Mouse (Mus musculus): ENCODE results near the gene Kcne2. TPM values are rescaled to one million over a fixed set of nuclear protein-coding genes. Genes with fewer than 3 reads are reported as not detected.

Gene Kcne2
- polyA plus RNA-seq, 1 experiment from 2014 or later: 0.10 TPM

GRCm38 (mm10) chr16:92282671-92283070 lies 9.5 kb upstream of the Kcne2 start:
- whole genome bisulfite sequencing: 80% methylated on average over 5 of the region's 5 CpGs
- H3K27me3 ChIP-seq (replicated peaks; ENCODE audit: control insufficient read depth, insufficient read depth, low read length): no peaks in the 10 kb centered on the region
- H3K9me3 ChIP-seq (ENCODE audit: control insufficient read depth, low read length): no peaks in the 10 kb centered on the region
- H3K27ac ChIP-seq (ENCODE audit: low read length): no peak overlapping the region
- no peaks in the 10 kb centered on the region for H3K4me1 ChIP-seq (ENCODE audit: control insufficient read depth, insufficient read depth, low read length)
- H3K9ac ChIP-seq (ENCODE audit: low read depth, low read length): no peak overlapping the region
- H3K4me2 ChIP-seq (ENCODE audit: low read depth, low read length): no peak overlapping the region
- ATAC-seq: no peak
- H3K36me3 ChIP-seq (ENCODE audit: control insufficient read depth, insufficient read depth, low read length): no peaks in the 10 kb centered on the region
- no peak overlapping the region for H3K4me3 ChIP-seq (ENCODE audit: low read length)

- 26% methylated on average over 10 of the region's 10 CpGs for WGBS
- no peaks in the 10 kb centered on the region for H3K36me3 ChIP-seq (ENCODE audit: control insufficient read depth, insufficient read depth, low read length)
- no peak for ATAC-seq
- no peak overlapping the region for H3K4me3 ChIP-seq (ENCODE audit: low read length)
- H3K27me3 ChIP-seq (replicated peaks; ENCODE audit: control insufficient read depth, insufficient read depth, low read length): no peaks in the 10 kb centered on the region
- no peak overlapping the region for H3K9ac ChIP-seq (ENCODE audit: low read depth, low read length)
- H3K4me2 ChIP-seq (ENCODE audit: low read depth, low read length): no peak overlapping the region
- H3K9me3 ChIP-seq (ENCODE audit: control insufficient read depth, low read length): no peaks in the 10 kb centered on the region
- no peak overlapping the region for H3K27ac ChIP-seq (ENCODE audit: low read length)
- no peaks in the 10 kb centered on the region for H3K4me1 ChIP-seq (ENCODE audit: control insufficient read depth, insufficient read depth, low read length)
These were observed 7.1 kb upstream of the Kcne2 start for GRCm38 (mm10) chr16:92285068-92285467.

GRCm38 (mm10) chr16:92286609-92287008 lies 5.6 kb upstream of the Kcne2 start:
- Histone ChIP-seq H3K4me2 (ENCODE audit: low read depth, low read length) (no peak overlapping the region), H3K4me1 (ENCODE audit: control insufficient read depth, insufficient read depth, low read length) (no peaks in the 10 kb centered on the region), H3K4me3 (ENCODE audit: low read length) (no peak overlapping the region), H3K9me3 (ENCODE audit: control insufficient read depth, low read length) (no peaks in the 10 kb centered on the region), H3K9ac (ENCODE audit: low read depth, low read length) (no peak overlapping the region), H3K27ac (ENCODE audit: low read length) (no peak overlapping the region), H3K27me3 (replicated peaks; ENCODE audit: control insufficient read depth, insufficient read depth, low read length) (no peaks in the 10 kb centered on the region), H3K36me3 (ENCODE audit: control insufficient read depth, insufficient read depth, low read length) (no peaks in the 10 kb centered on the region)
- ATAC-seq: 0 out of 2 replicates have a peak, but pooled peaks have one; percentile 48
- 10% methylated on average over 7 of the region's 7 CpGs for WGBS

GRCm38 (mm10) chr16:92288778-92289177 lies 3.4 kb upstream of the Kcne2 start:
- 68% methylated on average over 9 of the region's 9 CpGs for WGBS
- no peak overlapping the region for H3K9ac ChIP-seq (ENCODE audit: low read depth, low read length)
- ATAC-seq: no peak

GRCm38 (mm10) chr16:92290045-92290444 lies 2.1 kb upstream of the Kcne2 start:
- no peak for ATAC-seq
- H3K9ac ChIP-seq (ENCODE audit: low read depth, low read length): no peak overlapping the region
- H3K4me1 ChIP-seq (ENCODE audit: control insufficient read depth, insufficient read depth, low read length): no peaks in the 10 kb centered on the region
- H3K9me3 ChIP-seq (ENCODE audit: control insufficient read depth, low read length): no peaks in the 10 kb centered on the region
- H3K4me2 ChIP-seq (ENCODE audit: low read depth, low read length): no peak overlapping the region
- H3K27ac ChIP-seq (ENCODE audit: low read length): no peak overlapping the region
- no peaks in the 10 kb centered on the region for H3K36me3 ChIP-seq (ENCODE audit: control insufficient read depth, insufficient read depth, low read length)
- no peak overlapping the region for H3K4me3 ChIP-seq (ENCODE audit: low read length)
- H3K27me3 ChIP-seq (replicated peaks; ENCODE audit: control insufficient read depth, insufficient read depth, low read length): no peaks in the 10 kb centered on the region

More at GRCm38 (mm10) chr16:92288778-92289177, 3.4 kb upstream of the Kcne2 start:
- H3K36me3 ChIP-seq (ENCODE audit: control insufficient read depth, insufficient read depth, low read length): no peaks in the 10 kb centered on the region
- no peaks in the 10 kb centered on the region for H3K27me3 ChIP-seq (replicated peaks; ENCODE audit: control insufficient read depth, insufficient read depth, low read length)
- H3K4me2 ChIP-seq (ENCODE audit: low read depth, low read length): no peak overlapping the region
- H3K27ac ChIP-seq (ENCODE audit: low read length): no peak overlapping the region
- H3K4me1 ChIP-seq (ENCODE audit: control insufficient read depth, insufficient read depth, low read length): no peaks in the 10 kb centered on the region
- H3K9me3 ChIP-seq (ENCODE audit: control insufficient read depth, low read length): no peaks in the 10 kb centered on the region
- no peak overlapping the region for H3K4me3 ChIP-seq (ENCODE audit: low read length)

GRCm38 (mm10) chr16:92294267-92294970 lies 2.2 kb downstream of the Kcne2 start:
- 49% methylated on average over 12 of the region's 12 CpGs for WGBS
- no peaks in the 10 kb centered on the region for H3K9me3 ChIP-seq (ENCODE audit: control insufficient read depth, low read length)
- no peaks in the 10 kb centered on the region for H3K4me1 ChIP-seq (ENCODE audit: control insufficient read depth, insufficient read depth, low read length)
- H3K4me2 ChIP-seq (ENCODE audit: low read depth, low read length): no peak overlapping the region
- H3K9ac ChIP-seq (ENCODE audit: low read depth, low read length): no peak overlapping the region
- no peak for ATAC-seq
- H3K36me3 ChIP-seq (ENCODE audit: control insufficient read depth, insufficient read depth, low read length): no peaks in the 10 kb centered on the region
- no peaks in the 10 kb centered on the region for H3K27me3 ChIP-seq (replicated peaks; ENCODE audit: control insufficient read depth, insufficient read depth, low read length)
- no peak overlapping the region for H3K27ac ChIP-seq (ENCODE audit: low read length)
- H3K4me3 ChIP-seq (ENCODE audit: low read length): no peak overlapping the region

GRCm38 (mm10) chr16:92295328-92295727 lies 3.1 kb downstream of the Kcne2 start:
- 78% methylated on average over 2 of the region's 2 CpGs for WGBS
- H3K9ac ChIP-seq (ENCODE audit: low read depth, low read length): no peak overlapping the region
- no peaks in the 10 kb centered on the region for H3K9me3 ChIP-seq (ENCODE audit: control insufficient read depth, low read length)
- no peaks in the 10 kb centered on the region for H3K36me3 ChIP-seq (ENCODE audit: control insufficient read depth, insufficient read depth, low read length)
- H3K27me3 ChIP-seq (replicated peaks; ENCODE audit: control insufficient read depth, insufficient read depth, low read length): no peaks in the 10 kb centered on the region
- peaks cover 2% of the 10 kb centered on the region for H3K4me1 ChIP-seq (ENCODE audit: control insufficient read depth, insufficient read depth, low read length)
- no peak overlapping the region for H3K4me3 ChIP-seq (ENCODE audit: low read length)
- no peak overlapping the region for H3K4me2 ChIP-seq (ENCODE audit: low read depth, low read length)
- ATAC-seq: no peak
- no peak overlapping the region for H3K27ac ChIP-seq (ENCODE audit: low read length)

- Histone ChIP-seq H3K4me2 (ENCODE audit: low read depth, low read length) (peak within 1 kb of the TSS; percentile 78), H3K36me3 (ENCODE audit: control insufficient read depth, insufficient read depth, low read length) (no peaks in the 10 kb centered on the region), H3K9ac (ENCODE audit: low read depth, low read length) (peak within 1 kb of the TSS; percentile 86), H3K27ac (ENCODE audit: low read length) (peak within 1 kb of the TSS; percentile 58; the same call in 1 of the 2 replicates), H3K4me3 (ENCODE audit: low read length) (peak within 1 kb of the TSS; percentile 73), H3K9me3 (ENCODE audit: control insufficient read depth, low read length) (no peaks in the 10 kb centered on the region), H3K27me3 (replicated peaks; ENCODE audit: control insufficient read depth, insufficient read depth, low read length) (no peaks in the 10 kb centered on the region), H3K4me1 (ENCODE audit: control insufficient read depth, insufficient read depth, low read length) (peaks cover 18% of the 10 kb centered on the region)
- WGBS: 8% methylated on average over 32 of the region's 32 CpGs
- peak; percentile 94 for ATAC-seq
These were observed 8.6 kb downstream of the Kcne2 start, which contains the start of gene Smim11 for GRCm38 (mm10) chr16:92300649-92301411. Gene Smim11 (plus strand): TSS chr16:92301286.

GRCm38 (mm10) chr16:92301412-92301806 lies 9.2 kb downstream of the Kcne2 start:
- Histone ChIP-seq H3K4me2 (ENCODE audit: low read depth, low read length) (peak overlapping the region; percentile 78), H3K9ac (ENCODE audit: low read depth, low read length) (peak overlapping the region; percentile 86), H3K4me1 (ENCODE audit: control insufficient read depth, insufficient read depth, low read length) (peaks cover 18% of the 10 kb centered on the region), H3K27me3 (replicated peaks; ENCODE audit: control insufficient read depth, insufficient read depth, low read length) (no peaks in the 10 kb centered on the region), H3K4me3 (ENCODE audit: low read length) (peak overlapping the region; percentile 73), H3K27ac (ENCODE audit: low read length) (peak overlapping the region; percentile 58; the same call in 1 of the 2 replicates), H3K9me3 (ENCODE audit: control insufficient read depth, low read length) (no peaks in the 10 kb centered on the region), H3K36me3 (ENCODE audit: control insufficient read depth, insufficient read depth, low read length) (no peaks in the 10 kb centered on the region)
- 0% methylated on average over 12 of the region's 12 CpGs for WGBS
- ATAC-seq: peak; percentile 71
